Mouse (Mus musculus) ES-Bruce4 (cell line): ENCODE data around the gene Ddx23. TPM values are rescaled to one million over a fixed set of nuclear protein-coding genes. Genes with fewer than 3 reads are reported as not detected.

Experiments
- H3K27ac ChIP-seq: 2 replicates; pipeline ENCODE4 v1.5.1; 2012; ENCODE audit warnings: low read length, inconsistent platforms; ENCODE audit not compliant: insufficient read depth
- H3K27me3 ChIP-seq: 2 replicates; pipeline ENCODE4 v1.6.1; 2012; ENCODE audit warnings: mild to moderate bottlenecking, low read length, inconsistent platforms; ENCODE audit not compliant: control insufficient read depth, poor library complexity, insufficient read depth, severe bottlenecking
- H3K36me3 ChIP-seq: 2 replicates; pipeline ENCODE4 v1.6.1; 2012; ENCODE audit warnings: inconsistent platforms, mild to moderate bottlenecking, low read length, moderate library complexity; ENCODE audit not compliant: control insufficient read depth, poor library complexity, insufficient read depth, severe bottlenecking
- H3K4me1 ChIP-seq: one replicate; pipeline ENCODE4 v1.8.1; 2011; ENCODE audit warnings: low read length; ENCODE audit not compliant: control insufficient read depth, insufficient read depth
- H3K4me3 ChIP-seq: 2 replicates; pipeline ENCODE4 v1.5.1; 2011; ENCODE audit warnings: low read depth, mild to moderate bottlenecking, low read length
- H3K9ac ChIP-seq: 2 replicates; pipeline ENCODE4 v1.6.1; 2012; ENCODE audit warnings: low read depth, mild to moderate bottlenecking, inconsistent platforms; ENCODE audit not compliant: poor library complexity, severe bottlenecking
- H3K9me3 ChIP-seq: replicated peaks from 2 replicates; pipeline ENCODE4 v1.6.1; 2012; ENCODE audit warnings: mild to moderate bottlenecking, low read length, inconsistent platforms; ENCODE audit not compliant: control insufficient read depth, poor library complexity, insufficient read depth, severe bottlenecking
- CTCF ChIP-seq: IDR thresholded peaks from one replicate; pipeline ENCODE4 v1.8.1; 2011; ENCODE audit warnings: low read depth, low read length
- EP300 ChIP-seq: IDR thresholded peaks from 2 replicates; pipeline ENCODE4 v1.6.1; 2011; ENCODE audit warnings: low read depth, low read length; ENCODE audit not compliant: insufficient read depth
- POLR2A ChIP-seq: IDR thresholded peaks from one replicate; pipeline ENCODE4 v1.8.1; 2011; ENCODE audit warnings: low read length; ENCODE audit not compliant: insufficient read depth
- polyA plus RNA-seq: library from polyadenylated mRNA; stranded (reverse); fragments of >200 nt; gene quantifications from 2 replicates; pipeline ENCODE4 v1.2.4, GENCODE M21; 2011; ENCODE audit warnings: low read depth; ENCODE audit not compliant: missing spikeins, insufficient read depth, insufficient read length

The Ddx23 gene
- polyA plus RNA-seq, 1 experiment, result 121 TPM

DNA sequence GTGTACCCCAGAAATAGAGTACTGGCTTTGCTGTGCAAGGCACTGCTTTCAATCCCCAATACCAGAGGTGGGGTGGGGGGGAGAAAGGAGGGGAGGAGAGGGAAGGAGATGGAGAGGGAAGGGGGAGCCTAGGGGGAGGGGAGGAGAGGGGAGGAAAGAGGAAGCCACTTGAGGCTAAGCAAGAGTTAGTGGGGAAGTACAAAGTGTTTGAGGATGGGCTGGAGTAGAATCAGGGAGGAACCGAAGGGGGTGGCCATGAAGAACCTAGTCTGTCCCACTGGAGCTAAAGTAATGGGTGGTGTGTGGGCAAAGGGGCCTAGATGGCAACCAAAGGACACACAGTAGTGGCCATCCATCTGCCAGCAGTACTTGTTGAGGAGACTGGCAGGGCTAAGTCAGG, 21.1 kb upstream of the Ddx23 start:
- no peak overlapping the region for H3K4me3 ChIP-seq
- H3K9me3 ChIP-seq, result no peaks in the 10 kb centered on the region
- H3K4me1 ChIP-seq, result no peaks in the 10 kb centered on the region
- H3K9ac ChIP-seq, result no peak overlapping the region
- TF ChIP-seq CTCF, result no peak
- no peak for TF ChIP-seq POLR2A
- TF ChIP-seq EP300, result no peak
- no peaks in the 10 kb centered on the region for H3K36me3 ChIP-seq
- no peak overlapping the region for H3K27ac ChIP-seq
- H3K27me3 ChIP-seq, result no peaks in the 10 kb centered on the region

DNA sequence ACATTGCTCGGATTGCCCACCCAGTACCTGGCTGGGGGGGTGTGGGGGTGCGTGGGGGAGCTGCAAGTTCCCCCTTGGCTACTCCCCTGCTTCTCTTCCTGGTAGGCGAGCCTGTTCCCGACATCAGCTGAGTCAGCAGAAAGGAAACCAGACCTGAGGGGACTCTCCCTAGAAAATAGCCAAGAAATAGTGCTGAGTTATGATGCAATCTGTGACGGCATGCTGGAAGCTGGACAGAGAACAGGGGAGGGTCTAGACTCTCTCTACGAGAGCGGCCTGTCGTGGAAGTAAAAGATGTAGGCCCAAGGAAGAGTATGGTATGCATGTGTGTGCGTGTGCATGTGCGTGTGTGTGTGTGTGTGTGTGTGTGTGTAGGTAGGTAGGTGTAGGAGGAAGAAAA, 20.5 kb upstream of the Ddx23 start:
- H3K9me3 ChIP-seq, result no peaks in the 10 kb centered on the region
- H3K4me1 ChIP-seq, result no peaks in the 10 kb centered on the region
- TF ChIP-seq EP300 (no peak), CTCF (no peak), POLR2A (no peak)
- no peak overlapping the region for H3K4me3 ChIP-seq
- no peak overlapping the region for H3K27ac ChIP-seq
- H3K9ac ChIP-seq, result no peak overlapping the region
- H3K36me3 ChIP-seq, result no peaks in the 10 kb centered on the region
- no peaks in the 10 kb centered on the region for H3K27me3 ChIP-seq

DNA sequence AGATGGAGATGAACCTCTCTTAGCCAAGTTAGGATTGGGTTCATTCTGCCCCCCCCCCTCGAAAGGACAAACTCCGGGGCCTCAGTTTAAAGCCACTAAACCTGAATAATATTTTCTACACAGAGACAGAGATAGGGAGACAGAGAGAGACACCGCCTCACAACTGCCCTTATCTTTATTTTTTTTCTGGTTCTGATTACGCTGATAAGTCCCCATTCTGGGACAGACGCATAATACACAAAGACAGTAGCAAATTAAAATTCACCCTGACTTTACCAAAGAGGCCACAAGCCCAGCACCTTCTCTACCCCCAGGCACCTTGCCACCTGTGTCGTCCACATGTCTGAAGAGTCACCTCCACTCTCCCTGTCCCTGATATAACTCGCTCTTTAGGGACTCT, 18.9 kb upstream of the Ddx23 start:
- Histone ChIP-seq H3K4me3 (no peak overlapping the region), H3K4me1 (no peaks in the 10 kb centered on the region), H3K27me3 (no peaks in the 10 kb centered on the region), H3K36me3 (no peaks in the 10 kb centered on the region), H3K9me3 (no peaks in the 10 kb centered on the region), H3K27ac (no peak overlapping the region), H3K9ac (no peak overlapping the region)
- TF ChIP-seq CTCF (no peak), EP300 (no peak), POLR2A (no peak)

DNA sequence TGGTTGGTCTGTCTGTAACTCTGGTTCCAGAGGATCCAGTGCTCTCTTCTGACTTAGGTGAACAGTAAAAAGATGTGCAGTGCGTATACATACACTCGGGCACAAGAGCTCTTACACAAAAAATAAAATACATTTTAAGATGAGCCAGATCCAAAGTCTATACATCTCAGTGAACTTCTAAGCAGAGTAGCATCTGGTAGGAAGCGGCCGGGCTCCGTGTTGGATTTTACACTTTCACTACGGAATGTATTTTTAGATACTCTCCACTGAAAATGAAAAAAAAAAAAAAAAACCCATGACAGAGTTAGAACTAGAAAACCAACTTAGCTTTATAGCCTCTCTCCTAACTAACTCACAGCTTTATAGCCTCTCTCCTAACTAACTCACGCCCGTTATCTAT, 18.0 kb upstream of the Ddx23 start:
- Histone ChIP-seq H3K27ac (no peak overlapping the region), H3K4me1 (no peaks in the 10 kb centered on the region), H3K27me3 (peaks cover 2% of the 10 kb centered on the region; the same call in 1 of the 2 replicates), H3K9ac (no peak overlapping the region), H3K9me3 (no peaks in the 10 kb centered on the region), H3K36me3 (no peaks in the 10 kb centered on the region), H3K4me3 (no peak overlapping the region)
- TF ChIP-seq POLR2A, result no peak
- TF ChIP-seq EP300, result no peak
- TF ChIP-seq CTCF, result no peak

DNA sequence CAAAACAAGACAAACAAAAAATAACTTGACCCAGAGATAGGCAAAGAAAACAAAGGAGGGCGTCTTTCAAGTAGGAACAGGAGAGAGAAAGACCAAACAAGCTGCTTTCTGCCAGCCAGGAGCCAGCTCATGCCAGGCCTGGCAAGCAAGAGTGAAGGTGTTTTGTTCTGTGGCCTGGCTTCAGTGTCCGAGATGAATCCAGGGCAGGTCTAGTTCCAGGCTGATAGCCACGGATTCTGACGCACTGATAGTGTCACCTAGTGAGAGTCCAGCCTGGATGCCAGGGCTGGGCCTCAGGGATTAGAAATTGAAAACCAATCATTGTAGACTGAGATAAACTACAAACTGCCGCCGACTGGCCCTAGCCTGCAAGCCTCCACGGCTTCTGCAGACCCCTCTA, 15.3 kb upstream of the Ddx23 start:
- Histone ChIP-seq H3K36me3 (no peaks in the 10 kb centered on the region), H3K27me3 (peaks cover 2% of the 10 kb centered on the region; the same call in 1 of the 2 replicates), H3K4me3 (no peak overlapping the region), H3K4me1 (no peaks in the 10 kb centered on the region), H3K27ac (no peak overlapping the region), H3K9me3 (no peaks in the 10 kb centered on the region), H3K9ac (no peak overlapping the region)
- TF ChIP-seq CTCF (no peak), POLR2A (no peak), EP300 (no peak)

DNA sequence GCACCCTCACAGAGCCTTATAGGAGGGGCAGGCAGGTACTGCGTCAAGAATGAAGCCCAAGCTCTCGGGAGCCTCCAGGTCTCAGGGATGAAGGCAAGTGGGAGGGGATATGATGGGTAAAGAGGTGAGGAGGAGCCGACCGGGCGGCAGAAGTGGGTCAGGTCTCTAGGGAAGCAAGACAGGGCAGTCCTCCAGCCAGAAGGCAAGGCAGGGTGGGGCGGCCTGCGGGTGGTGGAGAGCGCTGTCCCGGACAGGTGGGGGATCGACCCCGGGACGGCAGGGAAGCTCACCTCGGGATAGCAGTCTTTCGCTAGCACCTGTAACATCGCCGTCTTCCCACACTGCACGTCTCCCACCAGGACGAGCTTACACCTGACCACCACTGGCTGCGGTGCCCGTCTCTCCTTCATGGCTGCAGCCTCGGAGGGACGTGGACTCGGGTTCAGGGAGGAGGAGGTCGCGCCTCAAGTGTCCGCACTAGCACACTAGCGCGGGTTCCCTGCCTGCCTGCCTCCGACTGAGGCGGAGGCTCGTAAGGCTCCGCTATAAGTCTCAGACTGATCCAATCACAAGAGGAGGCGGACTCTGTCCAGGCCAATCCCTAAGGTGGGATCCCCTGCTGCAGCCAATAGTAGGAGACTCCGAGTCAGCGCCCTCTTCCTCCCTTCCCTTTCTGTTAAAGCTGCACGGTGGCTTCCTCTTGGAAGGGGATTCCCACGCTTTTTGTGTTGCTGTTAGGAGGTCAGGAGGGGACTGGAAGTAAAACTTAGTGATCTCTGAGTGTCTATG, 14.4 kb upstream of the Ddx23 start, which contains the start of gene Rnd1:
Gene Rnd1 (minus strand): TSS at position 522 of the 789 bp plus-strand sequence.
- no peak within 1 kb of the TSS for H3K27ac ChIP-seq
- TF ChIP-seq CTCF, result no peak
- peak; percentile 81 for TF ChIP-seq POLR2A
- TF ChIP-seq EP300, result 0 out of 2 replicates have a peak, but pooled peaks have one; percentile 8
- no peaks in the 10 kb centered on the region for H3K36me3 ChIP-seq
- no peaks in the 10 kb centered on the region for H3K4me1 ChIP-seq
- H3K9me3 ChIP-seq, result no peaks in the 10 kb centered on the region
- H3K4me3 ChIP-seq, result peak within 1 kb of the TSS; percentile 64
- 0 out of 2 replicates have a peak within 1 kb of the TSS, but pooled peaks have one; percentile 6 for H3K9ac ChIP-seq
- peaks cover 2% of the 10 kb centered on the region; the same call in 1 of the 2 replicates for H3K27me3 ChIP-seq
